Mouse (Mus musculus): ENCODE measurements around the gene Map4k1.

DNA sequence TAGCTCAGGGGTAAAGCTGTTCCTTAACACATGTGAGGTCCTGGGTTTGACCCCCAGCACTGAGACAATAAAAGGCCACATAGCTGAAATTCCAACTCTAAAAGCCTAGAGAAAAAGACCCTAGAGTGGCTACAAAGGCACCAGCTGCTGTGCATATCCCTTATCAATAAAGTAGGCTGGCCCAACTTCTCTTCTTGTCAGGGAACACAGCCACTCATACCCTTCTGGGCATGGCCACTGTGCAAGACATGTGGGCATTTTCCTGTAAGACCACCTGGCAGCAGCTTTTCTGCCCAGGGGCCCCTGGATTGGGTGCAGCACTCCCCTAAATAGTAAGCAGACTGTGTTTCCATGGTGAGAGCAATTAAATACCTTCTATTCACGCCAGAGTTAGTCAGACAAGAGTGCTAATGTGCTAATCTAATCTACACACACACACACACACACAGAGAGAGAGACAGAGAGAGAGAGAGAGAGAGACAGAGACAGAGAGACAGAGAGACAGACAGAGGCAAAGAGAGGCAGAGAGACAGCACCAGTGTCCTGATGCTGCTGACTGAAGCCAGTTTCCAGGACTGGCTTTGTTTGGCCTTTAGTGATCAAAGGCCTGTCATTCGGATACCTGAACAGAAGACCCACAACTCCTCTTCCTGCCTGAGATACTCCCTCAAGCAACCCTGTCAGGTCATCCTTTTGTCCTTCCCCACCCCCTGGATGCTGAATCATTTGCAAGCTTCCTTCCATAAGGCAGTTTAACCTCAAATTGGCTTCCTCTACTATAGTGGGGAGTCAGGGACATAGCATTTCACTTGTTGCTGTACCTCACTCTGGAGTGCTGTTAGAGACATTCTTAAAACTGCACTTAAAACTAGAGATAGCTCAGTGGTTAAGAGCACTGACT, 28.1 kb upstream of the Map4k1 start:
- TF ChIP-seq POU5F1 (IDR thresholded peaks at IDR 0.05; ENCODE audit: borderline replicate concordance, low read length) (no peak), CTCF (conservative IDR thresholded peaks at IDR 0.05; ENCODE audit: low read length) (no peak), NANOG (IDR thresholded peaks at IDR 0.05; ENCODE audit: borderline replicate concordance, low read length) (no peak)

All from E14TG2a.4 (cell line).